Mouse (Mus musculus) lung, postnatal 36 days (tissue): ENCODE data around the gene Bcl2l1.

ENCODE experiments used
- DNase-seq: peaks from one replicate; pipeline ENCODE4 v3.0.0; 2022; ENCODE audit warnings: mixed read lengths

Bcl2l1 gene

DNA sequence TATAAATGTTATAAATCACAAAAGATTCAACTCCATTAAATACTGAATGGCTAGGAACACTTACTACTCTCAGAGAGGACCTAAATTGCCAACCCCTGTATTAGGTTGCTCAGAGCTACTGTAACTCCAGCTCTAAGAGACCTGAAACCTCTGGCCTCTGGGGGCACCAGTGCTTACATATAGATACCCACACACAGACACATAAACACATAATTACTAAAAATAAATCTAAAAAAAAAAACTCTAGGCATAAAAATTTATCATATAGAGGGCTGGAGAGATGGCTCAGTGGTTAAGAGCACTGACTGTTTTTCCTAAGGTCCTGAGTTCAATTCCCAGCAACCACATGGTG lies 30.8 kb downstream of the Bcl2l1 start:
- no peak for DNase-seq

DNA sequence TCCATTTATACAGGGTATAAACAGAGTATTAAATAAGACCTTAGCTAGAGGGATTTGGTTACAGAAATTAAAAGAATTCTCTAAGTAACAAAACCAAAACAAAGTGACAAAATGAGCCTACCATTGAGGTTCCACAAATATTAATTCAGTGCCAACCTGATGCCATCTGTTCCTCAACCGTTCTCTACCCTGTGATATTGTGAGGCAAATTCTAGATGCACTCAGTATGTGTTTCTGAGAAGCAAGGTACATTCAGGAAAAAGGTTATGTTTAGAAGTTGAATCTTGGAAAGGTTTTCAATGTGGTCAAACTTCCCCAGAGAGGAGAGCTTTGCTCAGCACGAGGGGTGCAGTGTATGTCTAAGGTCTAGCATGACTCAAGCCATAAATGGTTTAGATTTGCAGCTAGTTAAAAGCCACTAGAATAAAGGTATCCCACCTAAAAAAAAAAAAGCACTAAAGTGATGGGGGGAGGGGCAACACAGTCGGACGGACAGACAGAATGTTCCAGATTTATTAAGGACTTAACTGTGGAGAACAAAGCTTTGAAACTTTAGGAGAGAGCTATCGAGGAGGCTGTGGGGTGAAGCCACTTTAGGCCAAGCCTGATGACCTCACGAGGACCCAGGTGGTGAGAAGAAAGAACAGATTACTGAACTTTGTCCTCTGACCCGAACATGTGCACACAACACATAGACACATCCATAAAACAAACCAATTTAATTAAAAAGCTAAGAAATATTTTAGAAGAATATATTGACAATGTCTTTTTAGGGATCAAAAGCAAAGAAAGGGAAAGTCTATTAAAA lies 31.4 kb downstream of the Bcl2l1 start:
- DNase-seq = no peak

DNA sequence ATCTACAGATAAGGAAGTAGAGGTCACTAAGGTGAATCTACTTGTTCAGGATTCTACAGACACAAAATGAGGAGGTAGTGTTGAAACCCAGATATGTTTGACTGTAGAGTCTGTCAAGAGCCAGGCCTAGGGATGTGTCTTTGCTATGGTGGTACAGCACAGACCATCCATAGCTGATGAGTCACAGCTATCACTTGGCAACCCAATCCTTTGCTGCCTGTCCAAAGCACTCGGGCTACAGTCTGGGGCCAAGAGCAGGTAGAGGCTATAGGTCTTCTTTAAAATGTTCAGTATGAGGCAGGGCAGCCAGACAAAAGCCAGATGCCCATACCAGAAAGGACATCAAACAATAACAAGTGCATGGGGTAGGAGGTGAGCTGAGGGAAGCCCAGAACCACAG lies 33.9 kb downstream of the Bcl2l1 start:
- no peak for DNase-seq

- no peak for DNase-seq
These were observed 37.2 kb downstream of the Bcl2l1 start for GRCm38 (mm10) chr2:152794281-152794827.

DNA sequence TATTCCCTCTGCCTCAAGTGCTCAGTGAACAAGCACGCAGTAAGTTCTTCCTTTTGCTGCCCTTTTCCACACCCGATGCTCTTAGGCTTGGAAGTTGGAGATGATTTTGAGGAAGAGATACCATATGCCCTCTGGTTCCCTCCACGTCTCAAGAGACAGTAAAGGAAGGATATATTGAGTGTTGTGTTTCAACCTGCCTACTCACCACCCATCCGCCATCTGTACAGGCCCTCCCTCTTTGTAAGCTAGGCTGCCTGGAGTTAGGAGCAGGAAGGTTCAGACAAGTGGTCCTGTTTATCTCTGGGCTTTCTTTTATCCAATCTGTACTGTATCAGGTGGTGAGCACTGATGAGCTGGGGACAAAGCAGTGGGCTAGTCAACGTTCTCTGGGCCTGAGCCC lies 38.1 kb downstream of the Bcl2l1 start:
- no peak for DNase-seq

GRCm38 (mm10) chr2:152792461-152792860 lies 39.1 kb downstream of the Bcl2l1 start:
- DNase-seq = peak; percentile 89

DNA sequence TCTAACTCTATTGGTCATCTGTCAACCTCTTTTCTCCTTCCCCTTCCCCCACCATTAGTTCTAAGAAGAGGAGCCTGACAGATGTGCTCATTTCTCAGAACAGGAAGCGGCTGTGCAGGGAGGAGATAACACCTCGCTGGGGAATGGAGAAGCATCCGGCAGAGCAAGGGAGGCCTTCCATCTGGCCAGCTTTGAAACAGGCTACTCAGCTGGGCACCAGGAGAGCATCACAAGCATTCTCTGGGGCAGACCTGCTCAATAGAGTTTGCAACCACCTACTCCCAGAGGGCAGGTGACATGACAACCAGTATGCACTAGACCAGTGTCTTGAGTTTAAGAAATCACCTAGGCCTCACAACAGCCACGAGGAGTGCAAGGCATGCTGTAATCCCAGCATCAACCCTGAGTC lies 41.9 kb downstream of the Bcl2l1 start:
- peak; percentile 83 for DNase-seq

GRCm38 (mm10) chr2:152788892-152789421 lies 42.6 kb downstream of the Bcl2l1 start:
- DNase-seq = peak; percentile 88

GRCm38 (mm10) chr2:152787543-152787942 lies 44.0 kb downstream of the Bcl2l1 start:
- no peak for DNase-seq

- DNase-seq = no peak
These were observed 44.4 kb downstream of the Bcl2l1 start for GRCm38 (mm10) chr2:152787136-152787535.

- peak; percentile 96 for DNase-seq
These were observed 45.8 kb downstream of the Bcl2l1 start for GRCm38 (mm10) chr2:152785446-152786350.

DNA sequence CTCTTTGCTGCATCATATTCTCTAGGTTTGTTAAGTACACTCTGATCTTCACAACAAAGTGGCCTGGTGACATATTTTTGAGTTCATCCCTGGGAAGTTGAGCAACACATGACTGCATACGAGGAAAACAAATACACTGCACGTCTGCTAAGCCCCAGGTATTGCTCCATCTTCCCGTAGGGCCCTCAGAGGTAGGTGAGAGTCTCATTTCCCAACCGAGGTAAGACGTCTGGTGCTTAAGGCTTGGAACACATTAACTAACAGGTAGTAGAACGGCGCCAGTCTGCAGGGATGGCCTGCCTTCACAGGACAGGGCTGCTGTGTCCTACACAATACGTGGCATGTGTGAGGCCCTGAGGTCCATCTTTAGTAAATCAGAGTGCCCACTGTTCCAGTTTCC lies 46.9 kb downstream of the Bcl2l1 start:
- DNase-seq = peak; percentile 84

DNA sequence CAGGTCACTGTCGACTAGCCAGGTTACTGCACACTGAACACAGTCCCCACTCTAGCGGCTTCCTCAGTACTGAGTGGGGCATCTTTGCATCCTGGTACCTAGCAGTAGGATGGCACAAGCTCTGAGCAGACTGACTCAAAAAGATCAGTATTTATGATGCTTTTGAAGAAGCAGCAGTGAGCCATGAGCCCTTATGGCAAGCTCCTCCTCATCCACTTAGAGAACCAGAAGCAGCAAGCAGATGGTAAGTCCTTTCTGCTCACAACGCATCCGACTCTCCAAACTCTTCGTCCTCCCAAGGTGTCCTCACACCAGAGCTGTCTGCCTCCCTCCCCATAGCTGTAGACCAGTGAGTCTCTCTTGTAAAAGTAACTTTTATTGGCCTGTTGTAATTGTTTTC lies 48.3 kb downstream of the Bcl2l1 start:
- DNase-seq = no peak

- no peak for DNase-seq
These were observed 48.9 kb downstream of the Bcl2l1 start for GRCm38 (mm10) chr2:152782656-152783055.

- DNase-seq = peak; percentile 54
These were observed 50.4 kb downstream of the Bcl2l1 start for GRCm38 (mm10) chr2:152781031-152781711.

- DNase-seq = no peak
These were observed 51.1 kb downstream of the Bcl2l1 start for GRCm38 (mm10) chr2:152780466-152780865.

GRCm38 (mm10) chr2:152777081-152777480 lies 54.4 kb downstream of the Bcl2l1 start:
- no peak for DNase-seq

GRCm38 (mm10) chr2:152776435-152776834 lies 55.1 kb downstream of the Bcl2l1 start:
- no peak for DNase-seq

GRCm38 (mm10) chr2:152776019-152776418 lies 55.5 kb downstream of the Bcl2l1 start:
- DNase-seq = no peak

DNA sequence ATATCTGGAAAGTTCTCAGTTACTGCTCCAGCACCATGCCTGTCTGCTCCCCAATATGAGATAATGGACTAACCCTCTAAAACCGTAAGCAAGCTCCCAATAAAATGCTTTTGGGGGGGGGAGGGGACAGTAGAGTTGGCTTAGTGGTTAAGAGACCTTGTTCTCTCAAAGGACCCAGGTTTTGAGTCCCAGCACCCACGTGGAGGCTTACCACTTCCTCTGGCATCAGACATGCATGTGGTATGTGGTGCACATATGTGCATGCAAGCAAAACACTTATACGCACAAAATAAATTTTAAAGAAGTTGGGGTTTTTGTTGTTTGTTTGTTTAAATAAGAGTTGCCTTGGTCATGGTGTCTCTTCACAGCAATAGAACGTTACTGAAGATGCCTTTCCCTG lies 56.2 kb downstream of the Bcl2l1 start:
- no peak for DNase-seq

DNA sequence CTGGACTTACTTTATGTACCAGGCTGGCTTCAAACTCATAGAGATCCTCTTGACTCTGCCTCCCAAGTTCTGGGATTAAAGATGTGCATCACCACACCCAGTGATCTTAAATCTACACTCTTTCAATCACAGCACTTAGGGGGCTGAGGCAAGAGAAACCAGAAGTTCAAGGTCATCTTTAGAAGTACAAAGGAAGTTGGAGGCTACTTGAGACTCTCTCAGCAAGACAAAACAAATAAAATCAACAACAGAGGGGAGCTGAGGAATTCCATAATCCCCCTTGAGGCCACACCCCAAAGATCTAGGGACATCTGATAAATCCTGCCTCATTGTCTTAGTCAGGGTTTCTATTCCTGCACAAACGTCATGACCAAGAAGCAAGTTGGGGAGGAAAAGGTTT lies 59.3 kb downstream of the Bcl2l1 start:
- DNase-seq = no peak

DNA sequence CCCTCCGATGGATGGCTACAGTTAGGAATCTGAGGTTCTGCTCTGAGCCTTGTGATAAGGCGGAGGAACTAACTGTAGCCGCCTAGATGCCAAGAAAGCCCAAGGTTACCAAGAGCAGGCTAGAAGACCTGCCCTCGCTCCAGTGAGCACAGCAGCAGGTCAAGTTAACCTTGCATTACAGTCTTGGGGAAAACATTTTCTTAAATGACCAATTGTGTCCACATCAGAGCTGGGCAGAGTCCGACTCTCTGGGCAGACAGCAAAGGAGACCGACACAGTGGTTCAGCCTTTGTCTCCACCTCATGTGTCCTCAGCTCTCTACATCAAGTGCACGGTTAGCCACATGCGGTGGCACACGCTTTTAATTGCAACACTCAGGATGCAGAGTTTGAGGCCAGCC lies 60.0 kb downstream of the Bcl2l1 start:
- no peak for DNase-seq

DNA sequence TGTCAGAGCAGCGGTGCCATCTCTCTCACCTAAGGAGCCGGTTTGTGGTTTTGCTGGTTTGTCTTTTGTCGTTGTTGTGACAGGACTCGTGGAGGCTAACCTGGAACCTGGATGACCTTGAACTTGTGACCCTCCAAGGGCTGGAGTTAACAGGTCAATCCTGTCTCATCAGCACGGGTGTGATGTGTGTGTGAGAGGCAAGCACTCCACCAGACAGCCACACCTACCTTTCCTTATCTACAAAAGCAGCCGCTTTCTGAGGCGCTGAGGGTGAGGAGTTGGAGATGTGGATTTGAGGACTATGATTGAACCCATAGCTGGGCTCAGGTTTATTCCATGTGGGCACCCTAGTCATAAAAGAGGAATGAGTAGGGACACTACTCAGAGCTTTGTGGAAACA lies 61.9 kb downstream of the Bcl2l1 start:
- no peak for DNase-seq
